Mouse (Mus musculus) forebrain, embryonic 12.5 days (tissue): ENCODE data around the gene Ap2s1. TPM values are rescaled to one million over a fixed set of nuclear protein-coding genes. Genes with fewer than 3 reads are reported as not detected.
"Not testable (repeated sequence)": the region's sequence is repeated elsewhere in the genome, so short reads cannot be mapped to it uniquely, and the experiment has no call there.

Source experiments
- ATAC-seq: fragments of 200-750 bp; cut with Nextera tagmentation; 2 replicates; pipeline ENCODE4 v1.8.0; 2017; ENCODE audit warnings: moderate TSS enrichment; ENCODE audit not compliant: low FRiP score
- H3K27ac ChIP-seq: fragments of 300-500 bp; sonication (generic); 2 replicates; pipeline ENCODE4 v1.5.1; 2016; ENCODE audit warnings: mild to moderate bottlenecking
- H3K27me3 ChIP-seq: fragments of 300-500 bp; sonication (generic); 2 replicates; pipeline ENCODE4 v1.6.1; 2016; ENCODE audit warnings: mild to moderate bottlenecking
- H3K36me3 ChIP-seq: fragments of 300-500 bp; sonication (generic); replicated peaks from 2 replicates; pipeline ENCODE4 v1.6.1; 2016; ENCODE audit warnings: mild to moderate bottlenecking
- H3K4me1 ChIP-seq: fragments of 300-500 bp; sonication (generic); 2 replicates; pipeline ENCODE4 v1.6.1; 2016
- H3K4me2 ChIP-seq: fragments of 300-500 bp; sonication (generic); 2 replicates; pipeline ENCODE4 v1.6.1; 2016; ENCODE audit warnings: mild to moderate bottlenecking, moderate library complexity
- H3K4me3 ChIP-seq: fragments of 300-500 bp; sonication (generic); replicated peaks from 2 replicates; pipeline ENCODE4 v1.5.1; 2016; ENCODE audit warnings: mild to moderate bottlenecking
- H3K9ac ChIP-seq: fragments of 300-500 bp; sonication (generic); 2 replicates; pipeline ENCODE4 v1.6.1; 2016; ENCODE audit warnings: mild to moderate bottlenecking
- H3K9me3 ChIP-seq: fragments of 300-500 bp; sonication (generic); 2 replicates; pipeline ENCODE4 v1.6.1; 2016
- WGBS: fragments of 180-500 bp; shearing (Covaris S2); methylation state at CpG from one replicate; pipeline ENCODE4 v1.1.7; 2016; 5-methylcytosine and 5-hydroxymethylcytosine counted together
- polyA plus RNA-seq: library from polyadenylated mRNA; unstranded; fragments of >200 nt; fragmentation: Nextera tagmentation; extraction: Ambion mirVana; gene quantifications from 2 replicates; pipeline ENCODE4 v1.2.1, GENCODE M21; 2016

The Ap2s1 gene
- polyA plus RNA-seq, 1 experiment from 2014 or later = 263 TPM

DNA sequence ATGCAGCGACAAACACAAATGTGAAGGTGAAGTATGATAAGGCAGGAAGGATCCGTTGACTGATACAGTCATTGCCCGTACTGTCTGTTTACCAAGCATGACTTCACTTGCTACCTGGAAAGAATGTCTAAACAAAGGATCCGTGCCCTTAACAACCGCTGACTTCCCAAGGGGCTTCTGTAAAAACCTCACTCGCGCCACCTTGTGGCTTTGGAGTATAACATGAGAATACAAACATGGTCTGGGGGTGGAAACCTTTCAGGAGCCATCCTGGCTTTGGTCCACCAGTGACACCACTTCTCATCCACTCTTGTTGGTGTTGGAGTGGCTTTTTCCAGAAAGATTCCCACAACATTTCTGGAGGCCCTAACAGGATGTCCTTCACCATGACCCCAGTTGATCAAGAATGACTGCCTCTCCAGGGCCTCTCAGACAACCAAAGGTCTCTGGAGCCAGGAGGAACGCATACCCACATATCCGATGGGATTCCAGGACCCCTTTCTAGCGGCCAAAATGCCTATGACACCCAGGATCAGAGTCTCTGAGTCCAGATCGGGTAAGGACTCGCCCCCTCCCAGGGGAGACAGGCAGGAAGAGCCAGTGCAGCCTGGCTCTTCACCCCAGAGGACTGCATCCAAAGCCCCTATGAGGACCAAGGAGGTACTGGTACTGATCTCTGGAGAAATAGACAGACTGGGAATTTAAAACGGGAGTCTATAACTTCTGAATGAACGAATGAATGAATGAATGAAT is 9.4 kb upstream of the Ap2s1 start:
- WGBS = 27% methylated on average over 14 of the region's 14 CpGs
- 0 out of 2 replicates have a peak overlapping the region, but pooled peaks have one; percentile 25 for H3K9ac ChIP-seq

DNA sequence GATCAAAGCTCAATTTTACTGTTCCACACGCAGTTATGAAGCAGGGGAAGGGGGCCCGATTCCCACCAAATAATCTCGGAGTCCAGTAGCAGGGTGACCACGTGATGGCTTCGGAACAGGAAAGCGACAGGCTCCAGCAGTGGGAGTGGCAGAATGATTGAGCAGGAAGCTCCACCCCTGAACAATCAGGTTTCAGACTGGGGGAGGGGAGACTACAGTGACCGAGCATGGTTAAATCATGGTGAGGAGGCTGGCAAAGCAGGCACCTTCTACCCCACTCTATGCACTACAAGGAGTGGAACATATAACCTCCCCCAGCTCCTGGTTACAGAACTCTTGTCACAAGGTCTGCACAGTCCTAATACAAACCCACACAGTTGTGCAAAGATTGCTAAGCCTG is 8.6 kb upstream of the Ap2s1 start:
- not testable (repeated sequence) for H3K9me3 ChIP-seq, H3K36me3 ChIP-seq, H3K27ac ChIP-seq, ATAC-seq, H3K27me3 ChIP-seq, H3K9ac ChIP-seq, H3K4me3 ChIP-seq
- WGBS = 8% methylated on average over 7 of the region's 7 CpGs
- Histone ChIP-seq H3K4me1 (peaks cover 12% of the 10 kb centered on the region), H3K4me2 (peak overlapping the region; percentile 31)

More for the DNA sequence above, 9.4 kb upstream of the Ap2s1 start:
- H3K27me3 ChIP-seq = no peaks in the 10 kb centered on the region
- ATAC-seq = peak; percentile 51
- peaks cover 12% of the 10 kb centered on the region for H3K4me1 ChIP-seq
- H3K9me3 ChIP-seq = no peaks in the 10 kb centered on the region
- no peak overlapping the region for H3K27ac ChIP-seq
- H3K36me3 ChIP-seq = no peaks in the 10 kb centered on the region
- H3K4me2 ChIP-seq = peak overlapping the region; percentile 31; the same call in 1 of the 2 replicates
- no peak overlapping the region for H3K4me3 ChIP-seq

DNA sequence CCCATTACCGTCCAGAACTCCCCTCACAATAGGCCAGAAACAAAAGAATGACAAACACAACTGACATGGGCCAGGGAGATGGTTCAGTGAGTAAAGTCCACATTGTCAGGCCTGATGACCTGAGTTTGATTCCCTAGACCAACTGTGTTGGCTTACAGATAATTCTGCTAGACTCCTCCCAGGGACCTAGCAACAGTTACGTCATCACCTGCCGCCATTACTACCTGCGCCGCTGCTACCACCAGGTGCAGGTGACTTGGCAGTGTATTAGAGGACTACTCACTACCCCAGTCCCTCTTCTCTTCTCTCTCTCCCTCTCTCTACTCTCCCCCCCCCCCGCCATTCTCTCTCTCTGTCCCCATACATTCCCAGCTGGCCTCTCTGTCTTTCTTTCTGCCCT is 7.4 kb upstream of the Ap2s1 start:
- H3K4me2 ChIP-seq = no peak overlapping the region
- WGBS = 90% methylated on average over 5 of the region's 6 CpGs
- no peak overlapping the region for H3K27ac ChIP-seq
- no peak overlapping the region for H3K9ac ChIP-seq
- H3K4me1 ChIP-seq = peaks cover 12% of the 10 kb centered on the region
- no peaks in the 10 kb centered on the region for H3K9me3 ChIP-seq
- no peaks in the 10 kb centered on the region for H3K27me3 ChIP-seq
- H3K4me3 ChIP-seq = no peak overlapping the region
- no peak for ATAC-seq
- H3K36me3 ChIP-seq = no peaks in the 10 kb centered on the region

DNA sequence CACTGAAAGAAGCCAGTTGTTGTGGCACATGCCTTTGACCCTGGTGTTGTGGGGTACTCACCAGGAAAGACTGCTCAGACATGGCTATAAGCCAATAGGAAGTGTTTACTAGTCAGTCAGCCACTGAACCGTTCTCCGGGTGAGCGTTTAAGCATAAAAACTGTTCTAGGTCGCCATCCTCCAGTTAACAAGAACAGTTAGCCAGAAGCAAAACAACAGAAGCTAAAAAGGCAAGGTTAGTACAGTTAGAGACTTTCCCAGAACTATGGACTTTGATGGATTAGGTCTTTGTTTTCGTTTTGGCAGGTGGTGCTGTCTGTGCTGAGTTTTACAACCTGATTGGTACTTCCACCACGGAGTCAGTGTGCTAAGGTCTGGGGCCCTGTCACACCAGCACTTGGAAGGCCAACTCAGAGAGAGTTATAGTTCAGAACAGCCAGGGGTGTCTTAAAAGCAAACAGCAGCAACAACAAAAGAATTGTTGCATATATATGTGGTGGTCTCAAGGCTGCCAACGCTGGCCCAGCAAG is 6.3 kb upstream of the Ap2s1 start:
- Histone ChIP-seq H3K27ac (no peak overlapping the region), H3K4me2 (no peak overlapping the region), H3K4me1 (peaks cover 12% of the 10 kb centered on the region), H3K9me3 (no peaks in the 10 kb centered on the region), H3K4me3 (no peak overlapping the region), H3K9ac (no peak overlapping the region), H3K36me3 (no peaks in the 10 kb centered on the region), H3K27me3 (no peaks in the 10 kb centered on the region)
- no peak for ATAC-seq
- 77% methylated on average over 7 of the region's 7 CpGs for WGBS

DNA sequence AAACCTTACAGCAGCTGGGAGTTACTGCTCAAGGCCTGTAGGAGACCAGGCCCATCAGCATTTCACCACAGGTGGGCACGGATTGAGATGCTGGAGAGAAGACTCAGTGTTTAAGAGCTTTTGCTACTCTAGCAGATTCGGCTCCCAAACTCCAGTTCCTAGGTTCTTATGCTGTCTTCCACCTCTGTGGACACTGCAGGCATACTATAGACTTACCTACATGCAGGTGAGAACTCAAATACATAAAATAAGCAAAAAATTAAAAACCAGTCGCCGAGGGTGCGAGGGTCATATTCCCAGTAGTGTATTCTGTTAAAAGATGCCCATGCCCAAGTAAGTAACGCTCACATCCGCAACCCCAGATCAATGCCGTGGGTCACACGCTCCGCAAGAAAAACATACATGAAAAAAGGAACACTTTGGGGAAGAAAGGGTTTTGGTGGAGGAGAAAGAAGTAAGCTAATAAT is 571 bp upstream of the Ap2s1 start:
- H3K36me3 ChIP-seq = peaks cover under 1% of the 10 kb centered on the region; the same call in 1 of the 2 replicates
- H3K4me2 ChIP-seq = peak overlapping the region; percentile 51
- no peak overlapping the region for H3K9ac ChIP-seq
- no peak overlapping the region for H3K27ac ChIP-seq
- peaks cover 13% of the 10 kb centered on the region for H3K4me1 ChIP-seq
- peak; percentile 34 for ATAC-seq
- H3K4me3 ChIP-seq = peak overlapping the region; percentile 81
- 43% methylated on average over 10 of the region's 10 CpGs for WGBS
- no peaks in the 10 kb centered on the region for H3K9me3 ChIP-seq
- H3K27me3 ChIP-seq = no peaks in the 10 kb centered on the region

DNA sequence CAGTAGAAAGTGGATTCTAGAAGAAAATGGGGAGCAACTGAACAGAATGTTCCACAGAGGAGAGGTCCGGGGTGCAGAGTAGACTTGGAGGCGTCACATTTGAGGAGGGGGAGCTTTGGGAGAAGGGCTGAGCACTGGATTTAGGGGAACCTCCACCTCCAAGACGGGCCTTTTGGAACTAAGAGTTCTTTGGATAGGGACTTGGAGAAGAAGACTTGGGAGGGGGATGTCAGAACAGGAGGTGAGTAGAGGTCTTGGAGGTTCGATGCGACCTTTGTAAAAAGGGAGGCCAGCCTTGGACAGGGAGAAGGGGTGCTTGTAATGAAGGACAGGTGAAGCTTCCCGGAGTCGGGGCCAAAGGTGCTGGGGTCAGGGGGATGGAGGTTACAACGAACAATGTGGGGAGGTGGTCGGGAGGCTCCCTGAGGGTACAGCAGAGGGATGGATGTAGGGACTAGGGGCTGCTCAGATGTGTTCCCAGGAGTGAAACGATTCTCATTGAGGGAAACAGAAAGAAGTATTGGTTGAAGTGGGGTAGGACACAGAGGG is 920 bp downstream of the Ap2s1 start:
- H3K27ac ChIP-seq = no peak overlapping the region

DNA sequence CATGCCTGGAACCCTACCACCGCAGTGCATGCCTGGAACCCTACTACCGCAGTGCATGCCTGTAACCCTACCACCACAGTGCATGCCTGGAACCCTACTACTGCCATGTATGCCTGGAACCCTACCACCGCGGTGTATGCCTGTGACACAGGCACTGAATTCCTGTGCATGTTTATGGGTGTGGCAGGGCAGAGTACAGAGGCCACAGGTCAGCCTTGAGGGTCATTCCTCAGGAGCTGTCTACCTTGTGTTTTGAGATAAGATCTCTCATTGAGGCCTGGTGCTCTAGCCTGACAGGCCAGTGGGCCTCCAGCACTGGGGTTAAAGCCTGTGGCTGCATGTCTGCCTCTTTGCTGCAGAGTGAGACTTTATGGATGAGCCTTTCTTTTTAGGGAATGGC is 7.2 kb downstream of the Ap2s1 start:
- peaks cover 60% of the 10 kb centered on the region for H3K36me3 ChIP-seq
- H3K4me1 ChIP-seq = no peaks in the 10 kb centered on the region
- no peaks in the 10 kb centered on the region for H3K9me3 ChIP-seq
- H3K4me3 ChIP-seq = no peak overlapping the region
- no peaks in the 10 kb centered on the region for H3K27me3 ChIP-seq
- H3K9ac ChIP-seq = no peak overlapping the region
- no peak overlapping the region for H3K27ac ChIP-seq
- ATAC-seq = no peak
- no peak overlapping the region for H3K4me2 ChIP-seq
- WGBS = 94% methylated on average over 4 of the region's 4 CpGs

More for the DNA sequence above, 920 bp downstream of the Ap2s1 start:
- Histone ChIP-seq H3K27me3 (no peaks in the 10 kb centered on the region), H3K4me2 (peak overlapping the region; percentile 81), H3K9me3 (no peaks in the 10 kb centered on the region), H3K9ac (peak overlapping the region; percentile 91), H3K4me3 (peak overlapping the region; percentile 81), H3K36me3 (peaks cover 15% of the 10 kb centered on the region), H3K4me1 (peaks cover 13% of the 10 kb centered on the region)
- 51% methylated on average over 10 of the region's 10 CpGs for WGBS
- no peak for ATAC-seq

DNA sequence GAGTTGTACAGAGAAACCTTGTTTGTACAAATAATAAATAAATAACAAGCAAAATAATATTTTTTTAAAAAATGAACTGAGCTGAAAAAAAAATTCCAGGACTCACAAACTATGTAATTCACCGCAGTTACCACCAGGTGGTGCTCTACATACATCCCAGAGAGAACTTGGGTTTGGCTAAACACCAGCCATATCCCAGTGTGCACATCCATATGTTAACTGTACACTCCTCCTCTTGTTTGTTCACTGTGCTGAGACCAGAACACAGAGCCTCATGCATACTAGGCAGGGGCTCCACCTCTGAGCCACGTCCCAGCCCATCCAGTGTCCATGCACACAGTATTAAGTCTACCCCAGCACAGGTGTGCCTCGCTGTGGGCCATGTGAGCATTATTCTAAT is 7.9 kb downstream of the Ap2s1 start:
- Histone ChIP-seq H3K9ac (no peak overlapping the region), H3K9me3 (no peaks in the 10 kb centered on the region), H3K4me2 (no peak overlapping the region), H3K4me1 (no peaks in the 10 kb centered on the region), H3K27ac (no peak overlapping the region), H3K36me3 (peaks cover 60% of the 10 kb centered on the region), H3K4me3 (no peak overlapping the region), H3K27me3 (no peaks in the 10 kb centered on the region)
- WGBS = 53% methylated on average over 3 of the region's 3 CpGs
- peak; percentile 75; the same call in 1 of the 2 replicates for ATAC-seq

DNA sequence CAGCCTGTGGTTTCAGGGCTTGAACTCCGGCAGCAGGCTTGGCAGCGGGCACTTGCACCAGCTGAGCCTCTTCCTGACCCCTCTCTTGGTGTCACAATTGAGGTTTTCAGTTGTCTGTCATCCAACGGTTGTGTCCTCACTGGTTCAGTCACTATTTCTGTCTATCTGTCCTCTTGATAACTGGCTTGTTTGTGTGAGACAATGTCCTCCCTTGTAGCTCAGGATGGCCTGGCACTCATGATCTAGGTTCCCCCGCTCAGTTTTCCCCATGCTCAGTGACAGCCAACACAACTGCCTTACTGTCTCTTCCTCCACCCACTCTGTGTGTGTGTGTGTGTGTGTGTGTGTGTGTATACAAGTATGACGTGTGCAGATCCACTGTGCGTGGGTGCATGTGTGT is 9.4 kb downstream of the Ap2s1 start:
- WGBS = 91% methylated on average over 6 of the region's 6 CpGs
- H3K36me3 ChIP-seq = peaks cover 60% of the 10 kb centered on the region
- ATAC-seq = no peak

DNA sequence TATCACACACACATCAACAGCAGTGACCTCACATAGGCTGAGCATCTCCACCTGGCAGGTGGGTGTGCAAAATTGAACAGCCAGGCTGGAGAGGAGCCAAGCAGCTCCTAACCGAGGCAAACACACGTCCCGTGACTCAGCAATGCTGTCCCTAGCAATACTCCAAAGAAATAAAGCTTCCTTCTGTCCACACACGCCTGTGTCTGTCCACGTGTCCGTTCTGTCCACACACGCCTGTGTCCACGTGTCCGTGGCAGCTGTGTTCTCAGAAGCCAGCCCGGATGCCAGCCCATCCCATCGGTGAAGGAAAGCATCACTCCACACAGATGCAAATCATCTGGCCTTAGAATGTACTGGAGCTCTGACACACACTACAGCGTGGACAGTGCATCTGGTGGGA is 13.8 kb downstream of the Ap2s1 start:
- Histone ChIP-seq H3K4me2 (no peak overlapping the region), H3K27ac (no peak overlapping the region), H3K9ac (no peak overlapping the region), H3K36me3 (peaks cover 29% of the 10 kb centered on the region), H3K9me3 (no peaks in the 10 kb centered on the region), H3K4me3 (no peak overlapping the region), H3K27me3 (no peaks in the 10 kb centered on the region), H3K4me1 (no peaks in the 10 kb centered on the region)
- no peak for ATAC-seq
- 90% methylated on average over 12 of the region's 12 CpGs for WGBS

More for the DNA sequence above, 9.4 kb downstream of the Ap2s1 start:
- Histone ChIP-seq H3K27ac (no peak overlapping the region), H3K9ac (no peak overlapping the region), H3K27me3 (no peaks in the 10 kb centered on the region), H3K4me1 (no peaks in the 10 kb centered on the region), H3K4me3 (no peak overlapping the region), H3K9me3 (no peaks in the 10 kb centered on the region), H3K4me2 (no peak overlapping the region)

DNA sequence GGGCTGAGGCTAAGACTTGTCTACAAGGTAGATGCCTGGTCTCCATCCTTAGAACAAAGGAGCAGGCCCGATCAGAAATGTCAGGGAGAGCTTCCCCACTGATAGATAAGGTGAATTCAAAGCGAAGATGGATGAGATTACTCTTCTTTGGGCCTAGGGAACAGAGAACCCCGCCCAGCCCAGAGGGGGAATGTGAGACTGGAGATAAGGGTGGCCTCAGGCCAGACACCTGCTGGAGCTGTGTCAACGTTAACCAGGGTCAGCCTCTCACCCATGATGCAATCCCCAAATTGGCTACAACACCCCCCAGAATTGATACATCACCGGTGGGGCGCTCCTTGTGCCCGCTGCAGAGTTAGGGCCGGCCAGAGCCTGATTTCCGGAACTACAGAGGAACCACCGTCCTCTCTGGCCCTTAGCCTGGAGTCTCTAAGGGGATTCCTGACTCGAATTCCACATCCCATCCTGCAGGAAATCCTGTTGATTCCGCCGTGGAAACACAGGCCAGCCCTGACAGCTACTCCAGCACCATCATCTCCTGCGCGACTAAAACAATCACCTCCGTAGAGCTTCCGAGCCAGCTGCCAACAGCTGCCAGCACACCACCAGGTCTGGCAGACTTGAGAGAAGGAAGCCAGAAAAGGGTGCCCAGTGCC is 17.3 kb downstream of the Ap2s1 start:
- Histone ChIP-seq H3K4me1 (peaks cover 6% of the 10 kb centered on the region; the same call in 1 of the 2 replicates), H3K9ac (no peak overlapping the region), H3K27ac (no peak overlapping the region), H3K27me3 (no peaks in the 10 kb centered on the region), H3K36me3 (no peaks in the 10 kb centered on the region), H3K4me2 (no peak overlapping the region), H3K9me3 (no peaks in the 10 kb centered on the region), H3K4me3 (no peak overlapping the region)
- ATAC-seq = no peak
- 87% methylated on average over 17 of the region's 17 CpGs for WGBS

DNA sequence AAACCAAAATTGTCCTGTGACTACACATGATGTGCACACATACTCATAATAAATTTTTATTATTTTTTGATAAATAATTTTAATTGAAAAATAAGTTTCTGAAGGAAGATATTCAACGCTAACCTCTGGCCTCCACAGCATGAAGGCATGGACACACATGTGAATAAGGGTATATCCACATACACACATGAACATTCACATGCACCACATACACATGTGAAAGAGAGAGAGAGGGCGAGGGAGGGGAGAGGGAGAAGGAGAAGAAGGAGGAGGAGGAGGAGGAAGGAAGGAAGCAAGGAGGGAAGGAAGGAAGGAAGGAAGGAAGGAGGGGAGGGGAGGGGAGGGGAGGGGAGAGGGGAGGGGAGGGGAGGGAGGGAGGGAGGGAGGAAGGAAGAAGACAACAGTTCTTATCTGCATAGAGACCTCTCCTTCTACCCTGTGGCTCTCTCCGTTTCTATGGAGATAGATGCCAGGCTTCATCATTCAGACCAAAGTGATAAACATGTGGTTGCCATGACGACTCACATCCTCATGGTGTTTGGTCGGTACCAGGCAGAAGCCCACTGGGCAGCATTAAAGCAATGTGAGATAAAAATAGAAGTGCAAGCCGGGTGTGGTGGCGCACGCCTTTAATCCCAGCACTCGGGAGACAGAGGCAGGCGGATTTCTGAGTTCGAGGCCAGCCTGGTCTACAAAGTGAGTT is 20.8 kb downstream of the Ap2s1 start:
- no peak overlapping the region for H3K4me2 ChIP-seq
- ATAC-seq = peak; percentile 71; the same call in 1 of the 2 replicates
- no peaks in the 10 kb centered on the region for H3K27me3 ChIP-seq
- 72% methylated on average over 10 of the region's 11 CpGs for WGBS
- no peaks in the 10 kb centered on the region for H3K36me3 ChIP-seq
- no peak overlapping the region for H3K4me3 ChIP-seq
- H3K27ac ChIP-seq = no peak overlapping the region
- no peaks in the 10 kb centered on the region for H3K9me3 ChIP-seq
- peaks cover 6% of the 10 kb centered on the region; the same call in 1 of the 2 replicates for H3K4me1 ChIP-seq
- no peak overlapping the region for H3K9ac ChIP-seq
